Mouse (Mus musculus) lung, adult 18-20 months (tissue): ENCODE measurements around the gene Jazf1.
A peak's percentile ranks its signal among the peaks of the same experiment; 100 is the strongest.

Experiments
- DNase-seq, 2 experiments: peaks; one replicate each; pipeline ENCODE4 v3.0.0; 2022; ENCODE audit warnings: mixed read lengths in 2 of 2

The Jazf1 gene

GRCm38 (mm10) chr6:52905100-52905499 is 163.3 kb downstream of the Jazf1 start:
- DNase-seq, result no peak

GRCm38 (mm10) chr6:52903226-52903960 is 165.0 kb downstream of the Jazf1 start:
- no peak for DNase-seq

GRCm38 (mm10) chr6:52899574-52900245 is 168.7 kb downstream of the Jazf1 start:
- DNase-seq, result no peak

GRCm38 (mm10) chr6:52895075-52895474 is 173.4 kb downstream of the Jazf1 start:
- no peak for DNase-seq

- no peak for DNase-seq
These were observed 174.0 kb downstream of the Jazf1 start for GRCm38 (mm10) chr6:52894501-52894823.

GRCm38 (mm10) chr6:52893811-52894500 is 174.5 kb downstream of the Jazf1 start:
- DNase-seq, result no peak

GRCm38 (mm10) chr6:52892978-52893377 is 175.5 kb downstream of the Jazf1 start:
- no peak for DNase-seq

- no peak for DNase-seq
These were observed 180.8 kb downstream of the Jazf1 start for GRCm38 (mm10) chr6:52887541-52888203.

GRCm38 (mm10) chr6:52883773-52884172 is 184.7 kb downstream of the Jazf1 start:
- no peak for DNase-seq

GRCm38 (mm10) chr6:52877176-52877575 is 191.3 kb downstream of the Jazf1 start:
- no peak for DNase-seq

GRCm38 (mm10) chr6:52871306-52871705 is 197.1 kb downstream of the Jazf1 start:
- no peak for DNase-seq

GRCm38 (mm10) chr6:52869252-52869651 is 199.2 kb downstream of the Jazf1 start:
- DNase-seq, result no peak

- no peak for DNase-seq
These were observed 200.1 kb downstream of the Jazf1 start for GRCm38 (mm10) chr6:52868352-52868751.

GRCm38 (mm10) chr6:52861928-52862327 is 206.5 kb downstream of the Jazf1 start:
- DNase-seq, result no peak

- DNase-seq, result peak in 1 of 2 experiments; percentile 8
These were observed 207.1 kb downstream of the Jazf1 start for GRCm38 (mm10) chr6:52861186-52861820.

- no peak for DNase-seq
These were observed 207.7 kb downstream of the Jazf1 start for GRCm38 (mm10) chr6:52860713-52861112.

GRCm38 (mm10) chr6:52858911-52859431 is 209.5 kb downstream of the Jazf1 start:
- no peak for DNase-seq

- no peak for DNase-seq
These were observed 215.9 kb downstream of the Jazf1 start for GRCm38 (mm10) chr6:52852404-52853107.

- DNase-seq, result no peak
These were observed 216.5 kb downstream of the Jazf1 start for GRCm38 (mm10) chr6:52851975-52852374.

GRCm38 (mm10) chr6:52851019-52851418 is 217.4 kb downstream of the Jazf1 start:
- DNase-seq, result no peak

GRCm38 (mm10) chr6:52848199-52848598 is 220.2 kb downstream of the Jazf1 start:
- DNase-seq, result no peak

GRCm38 (mm10) chr6:52846314-52846713 is 222.1 kb downstream of the Jazf1 start:
- no peak for DNase-seq
